Mouse (Mus musculus): ENCODE results near the gene Limk1. TPM values are rescaled to one million over a fixed set of nuclear protein-coding genes. Genes with fewer than 3 reads are reported as not detected.

Limk1 gene
- total RNA-seq, 4 experiments from 2014 or later: 3.8 to 5.1 (median 4.0) TPM

DNA sequence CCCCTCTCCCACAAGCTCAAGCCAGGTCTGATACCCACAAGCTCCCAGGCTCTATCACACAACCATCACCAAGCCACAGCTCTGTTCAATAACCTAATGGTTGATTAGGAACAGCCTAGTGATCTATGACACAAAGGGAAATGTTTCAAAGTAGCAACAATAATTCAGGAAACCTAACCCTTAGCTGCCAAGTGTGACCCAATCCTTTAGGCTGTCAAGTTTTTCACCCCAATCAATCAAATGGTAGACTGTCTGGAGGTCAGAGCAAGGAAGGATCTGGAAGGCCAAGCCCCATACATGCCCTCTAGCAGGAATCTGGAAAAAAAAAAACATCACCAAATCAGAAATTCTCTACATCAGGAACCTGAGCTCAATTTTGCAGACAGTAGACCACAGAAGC is 57.6 kb downstream of the Limk1 start:
- no peak for DNase-seq (ENCODE audit: low spot score)

DNA sequence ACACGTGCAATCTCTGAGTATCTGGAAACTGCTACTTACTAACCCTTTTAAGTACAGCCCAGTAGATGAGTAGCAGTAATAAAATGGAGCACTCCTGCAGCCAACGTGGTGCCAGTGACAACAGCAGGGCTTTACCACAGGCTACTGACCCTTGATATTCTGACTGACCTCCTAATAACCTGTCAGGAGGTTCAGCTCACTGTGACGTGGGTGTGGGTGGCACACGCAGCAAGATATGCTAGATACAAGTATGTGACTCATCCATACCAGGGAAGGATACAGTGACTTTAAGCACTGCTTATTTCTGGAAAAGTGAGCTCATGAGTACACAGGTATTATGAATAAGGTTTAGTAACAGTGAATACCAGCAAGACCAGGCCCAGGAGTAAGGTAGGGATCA is 58.9 kb downstream of the Limk1 start:
- DNase-seq (ENCODE audit: low spot score): no peak

DNA sequence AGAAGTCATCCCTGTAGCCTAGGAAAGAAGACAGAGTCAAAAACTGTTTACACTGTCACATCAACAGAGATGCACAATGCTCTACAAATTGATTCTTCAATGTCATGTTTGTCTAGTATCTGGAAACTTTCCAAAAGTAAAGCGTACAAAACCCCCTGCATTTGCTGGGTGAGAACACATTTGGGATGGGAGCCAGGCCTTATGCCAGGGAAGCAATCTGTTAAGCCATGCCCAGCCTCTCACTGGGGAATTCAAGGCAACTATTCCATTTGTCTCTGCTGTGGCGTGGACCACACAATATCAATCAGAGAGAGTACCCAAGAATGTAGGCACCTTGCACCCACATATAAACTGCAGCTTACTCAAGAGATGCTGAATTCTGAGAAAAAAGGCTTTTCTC is 66.3 kb downstream of the Limk1 start:
- no peak for DNase-seq (ENCODE audit: low spot score)

DNA sequence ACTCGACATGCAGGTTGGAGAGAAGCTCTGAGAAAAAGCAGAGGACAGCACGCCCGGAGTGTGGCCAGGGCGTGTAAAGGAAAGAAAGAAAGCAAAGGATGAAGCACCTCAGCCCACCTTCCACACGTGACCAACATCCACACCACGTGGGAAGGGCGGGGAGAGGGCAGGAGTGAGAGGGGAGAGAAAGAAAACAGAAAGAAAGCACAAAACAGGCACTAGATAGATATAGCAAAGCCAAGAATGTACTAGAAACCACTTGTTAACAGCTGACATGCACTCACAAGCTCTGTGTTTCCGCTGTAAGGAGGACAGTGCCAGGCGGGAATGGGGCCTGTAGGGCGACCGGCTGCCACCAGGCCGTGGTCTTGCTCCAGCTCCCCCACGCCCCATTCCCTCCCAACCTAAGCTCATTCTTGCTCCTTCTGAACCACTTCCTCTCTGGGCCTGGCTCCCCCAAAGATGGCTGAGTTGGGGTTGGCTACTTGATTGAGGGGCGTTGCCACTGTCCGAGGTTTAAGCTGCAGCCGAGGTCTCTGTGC is 67.2 kb downstream of the Limk1 start:
- DNase-seq (ENCODE audit: low spot score): no peak

DNA sequence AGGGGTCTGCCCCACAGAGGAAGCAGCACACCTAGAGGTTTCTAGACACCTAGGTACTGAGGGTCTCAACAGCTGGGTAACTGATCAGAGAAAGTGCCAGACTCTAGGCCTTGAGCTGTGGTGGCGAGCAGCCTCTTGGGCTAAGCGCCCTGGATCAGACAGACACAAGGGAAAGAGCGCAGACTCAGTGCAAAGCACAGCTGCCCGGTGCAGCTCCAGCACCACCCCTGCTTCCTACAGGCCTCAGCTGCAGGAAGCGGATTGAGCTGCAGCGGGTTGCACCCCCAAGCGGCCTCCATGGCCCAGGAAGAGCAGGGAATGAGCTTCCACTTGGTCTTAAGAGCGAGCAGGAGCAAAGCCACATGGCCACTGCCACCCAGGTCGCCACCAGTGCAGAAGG is 67.9 kb downstream of the Limk1 start:
- DNase-seq (ENCODE audit: low spot score): no peak

DNA sequence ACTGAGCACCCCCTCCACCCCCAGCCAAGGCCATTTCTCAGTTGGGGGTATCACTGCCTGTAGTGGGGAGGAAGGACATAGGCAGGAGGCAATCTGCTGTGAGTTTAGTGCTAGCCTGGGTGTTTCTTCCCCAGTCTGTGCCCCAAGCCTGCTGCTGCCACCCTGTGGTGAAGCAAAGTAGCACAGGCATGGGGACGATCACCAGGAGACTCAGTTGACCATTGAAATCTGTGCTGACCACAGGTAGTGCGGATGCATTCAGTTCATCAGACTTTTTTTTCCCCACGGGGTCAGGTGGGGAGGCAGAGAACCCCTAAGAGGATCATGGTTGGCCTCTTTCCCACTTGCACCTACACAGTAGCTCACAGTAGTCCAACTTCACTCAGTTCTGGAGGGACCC is 71.3 kb downstream of the Limk1 start:
- DNase-seq (ENCODE audit: low spot score): peak; percentile 65

DNA sequence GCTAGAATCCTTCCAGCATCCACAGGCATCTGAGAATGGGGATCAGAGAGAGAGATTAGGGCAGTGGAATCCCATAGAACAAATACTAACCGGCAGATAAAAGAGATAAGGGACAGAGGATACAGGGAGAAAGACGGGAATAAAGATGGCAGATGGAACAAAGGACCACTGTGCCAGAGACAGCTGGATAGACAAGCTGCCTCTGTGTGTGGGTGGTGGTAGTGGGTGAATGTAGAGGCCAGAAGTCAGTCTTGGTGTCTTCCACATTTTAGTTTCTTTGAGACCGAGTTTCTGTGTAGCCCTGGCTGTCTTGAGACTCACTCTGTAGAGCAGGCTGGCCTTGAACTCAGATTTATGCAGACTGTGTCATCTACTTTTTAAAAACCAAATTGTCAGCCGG is 72.6 kb downstream of the Limk1 start:
- no peak for DNase-seq (ENCODE audit: low spot score)

DNA sequence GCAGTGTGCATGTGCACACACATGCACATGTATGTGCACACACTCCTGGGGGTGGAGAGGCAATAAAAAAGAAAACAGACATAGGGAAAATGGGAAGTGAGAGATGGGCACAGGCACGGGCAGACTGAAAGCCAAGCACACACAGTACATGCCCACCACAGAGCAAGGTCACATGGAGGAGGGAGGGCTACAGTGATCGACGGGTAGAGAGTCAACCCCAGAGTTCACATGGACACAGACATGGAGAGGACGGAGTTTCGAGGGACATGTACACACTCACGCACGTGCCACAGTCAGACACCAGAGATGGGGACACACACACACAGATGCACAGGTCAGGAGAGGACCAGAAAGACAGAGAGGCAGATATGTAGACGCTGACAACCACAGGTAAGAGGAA is 73.0 kb downstream of the Limk1 start:
- DNase-seq (ENCODE audit: low spot score): no peak

DNA sequence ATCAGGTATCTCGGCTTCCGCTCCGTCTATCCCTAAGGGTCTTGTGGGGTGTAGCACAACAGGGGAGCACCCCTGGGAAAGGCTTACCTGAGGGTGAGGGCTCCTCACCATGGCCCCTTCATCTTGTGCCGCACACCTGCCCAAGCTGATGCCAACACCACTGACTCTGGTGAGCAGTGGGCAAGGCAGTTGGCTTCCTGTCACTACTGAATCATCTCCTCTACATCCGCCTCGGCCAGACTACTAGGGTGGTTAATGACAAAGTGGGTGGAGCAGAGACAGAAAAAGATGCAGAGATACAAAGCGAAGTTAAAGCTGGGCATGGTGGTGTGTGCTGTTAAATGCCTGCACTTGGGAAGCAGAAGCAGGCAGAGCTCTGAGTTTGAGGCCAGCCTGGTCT is 73.6 kb downstream of the Limk1 start, which contains the start of gene Lat2:
Gene Lat2, minus strand, starts transcription at position 224 of the 400 bp plus-strand sequence.
- no peak for DNase-seq (ENCODE audit: low spot score)

DNA sequence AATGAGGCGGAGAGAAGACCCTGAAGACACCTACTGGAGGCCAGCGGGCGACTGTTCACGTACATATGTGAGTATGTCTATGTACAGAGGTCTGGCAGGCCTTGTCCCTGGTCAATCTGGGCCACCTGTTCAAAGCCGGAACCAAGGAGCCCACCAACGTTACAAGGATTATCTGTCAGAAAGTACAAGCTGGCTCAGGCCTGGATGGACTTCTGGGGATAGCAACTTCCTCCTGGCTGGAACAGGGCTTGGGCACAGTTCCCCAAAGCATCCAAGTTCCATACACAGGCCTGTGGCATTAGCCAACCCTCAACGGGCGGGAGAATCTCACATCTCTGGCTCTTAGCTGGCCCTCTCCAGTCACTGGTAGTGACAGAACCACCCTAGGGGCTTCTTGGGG is 74.1 kb downstream of the Limk1 start:
- no peak for DNase-seq (ENCODE audit: low spot score)

DNA sequence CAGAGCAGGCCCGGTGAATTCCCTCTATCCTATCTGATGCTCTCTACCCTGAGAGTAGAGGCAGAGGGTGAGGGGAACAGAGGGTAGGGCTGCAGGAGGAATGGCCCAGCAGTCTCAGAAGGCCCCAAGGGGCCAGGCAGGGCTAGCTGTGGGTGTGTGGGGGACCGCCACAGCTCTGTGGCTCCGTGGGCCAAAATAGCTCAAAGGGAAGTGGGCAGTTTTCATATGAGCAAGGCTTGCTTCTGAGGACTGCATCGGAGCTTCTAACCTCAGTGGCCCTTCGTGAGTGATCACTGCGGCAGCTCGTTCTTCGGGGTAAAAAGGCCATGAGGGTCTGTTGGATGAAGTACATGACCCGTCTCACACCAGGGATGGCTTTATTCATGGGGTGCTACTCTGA is 74.7 kb downstream of the Limk1 start:
- DNase-seq (ENCODE audit: low spot score): no peak

DNA sequence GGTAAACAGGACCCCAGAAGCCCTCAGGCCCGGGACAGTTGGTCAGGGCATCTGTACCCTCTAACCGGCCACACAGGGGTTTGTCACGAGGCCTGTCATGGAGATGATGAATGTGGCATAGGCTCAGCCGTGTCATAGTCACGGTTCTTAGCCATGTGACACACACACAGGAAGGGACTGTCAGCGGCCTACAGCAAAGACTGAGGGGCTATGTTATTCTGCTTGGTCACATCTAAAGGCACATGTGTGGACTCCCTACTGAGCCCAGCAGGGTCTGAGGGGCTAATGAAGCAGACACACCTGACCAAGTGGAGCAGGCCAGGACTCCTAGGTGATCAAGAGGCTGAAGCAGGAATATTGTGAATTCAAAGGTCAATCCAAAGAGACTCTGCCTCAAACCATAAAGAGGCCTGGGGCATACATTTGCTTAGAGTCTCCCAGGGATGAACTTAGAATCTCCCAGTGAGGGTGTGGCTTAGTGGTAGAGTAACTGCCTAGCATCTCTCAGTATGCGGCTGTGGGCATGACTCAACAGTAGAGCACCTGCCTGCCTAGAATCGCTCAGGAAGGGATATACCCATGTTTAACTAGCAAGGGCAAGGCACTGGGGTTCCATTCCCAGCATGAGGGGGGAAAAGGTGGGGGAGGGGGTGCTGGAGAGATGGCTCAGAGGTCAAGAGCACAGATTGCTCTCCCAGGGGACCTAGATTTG is 76.4 kb downstream of the Limk1 start:
- no peak for DNase-seq (ENCODE audit: low spot score)

DNA sequence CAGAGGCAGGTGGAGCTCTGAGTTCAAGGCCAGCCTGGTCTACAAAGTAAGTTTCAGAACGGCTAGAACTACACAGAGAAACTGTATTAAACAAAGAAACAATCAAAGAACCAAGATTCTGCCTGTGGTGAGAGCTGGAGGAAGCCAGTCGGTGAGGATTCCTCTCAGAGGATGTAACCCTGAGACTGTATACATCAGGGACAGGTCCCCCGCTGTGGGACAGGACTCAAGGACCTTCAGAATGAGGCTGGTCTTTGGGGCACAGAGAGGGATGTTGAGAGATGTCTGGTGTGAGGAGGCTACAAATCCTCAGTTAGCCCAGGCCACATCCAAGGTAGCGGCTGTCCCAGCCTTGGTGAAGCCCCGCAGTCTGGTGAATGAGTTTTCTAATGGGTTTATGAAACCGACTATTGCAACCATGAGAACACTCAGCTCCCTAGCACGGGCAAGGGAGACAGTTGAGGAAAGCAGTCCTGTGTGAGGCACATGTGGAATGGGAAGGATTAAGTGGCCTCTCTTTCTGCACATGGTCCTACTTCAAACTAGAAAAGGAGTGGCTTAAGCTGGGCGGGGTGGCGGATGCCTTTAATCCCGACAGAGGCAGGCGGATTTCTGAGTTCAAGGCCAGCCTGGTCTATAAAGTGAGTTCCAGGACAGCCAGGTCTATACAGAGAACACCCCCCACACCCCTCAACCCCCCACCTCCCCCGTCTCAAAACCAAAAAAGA is 78.3 kb downstream of the Limk1 start:
- DNase-seq (ENCODE audit: low spot score): no peak

DNA sequence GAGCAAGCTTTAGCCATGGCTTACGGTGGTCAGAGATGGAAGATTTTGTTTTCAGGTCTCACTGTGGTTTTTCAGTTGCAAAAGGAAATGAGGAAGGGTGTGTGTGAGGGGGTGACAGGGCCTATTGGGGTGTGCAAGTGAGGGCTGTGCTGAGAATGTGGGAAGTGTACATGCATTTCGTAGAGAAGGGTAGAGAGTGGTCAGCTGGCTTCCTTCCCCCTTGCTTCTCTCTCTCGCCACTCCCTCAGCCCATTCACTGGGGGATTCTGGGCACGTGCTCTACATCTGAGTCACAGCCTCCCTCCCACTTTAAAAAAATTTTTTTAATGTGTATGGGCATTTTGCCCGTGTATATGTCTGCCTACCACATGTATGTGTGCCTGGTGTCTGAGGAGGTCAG is 81.3 kb downstream of the Limk1 start:
- DNase-seq (ENCODE audit: low spot score): no peak

DNA sequence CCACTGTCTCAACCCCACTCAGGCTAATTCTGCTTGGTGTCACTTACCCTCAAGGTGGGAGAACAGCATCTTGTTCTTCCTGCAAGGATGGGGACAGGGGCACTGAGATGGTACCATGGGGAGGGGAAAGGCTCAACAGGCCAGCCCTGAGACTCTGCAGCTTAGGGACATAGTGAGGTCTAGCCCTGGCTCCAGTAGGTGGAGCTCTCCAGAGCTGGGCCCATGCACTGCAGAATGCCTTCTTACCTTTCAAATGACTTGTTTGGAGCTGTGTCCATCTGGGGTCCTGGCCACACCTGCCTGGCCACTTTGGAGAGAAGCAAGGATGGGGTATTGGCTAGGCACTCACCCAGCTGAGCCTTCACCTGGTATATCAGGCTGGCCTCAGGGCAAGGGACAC is 82.1 kb downstream of the Limk1 start:
- no peak for DNase-seq (ENCODE audit: low spot score)

Other genes with a start within 250 kb of the Limk1 start
- 10 to 100 TPM; 20.9 to 28.3 (median 24.5) TPM for gene Gtf2ird1, start 231.9 kb downstream of the Limk1 start, total RNA-seq (2022)
- gene Clip2, start 136.2 kb downstream of the Limk1 start, total RNA-seq (2022): 1 to 10 TPM; 4.5 to 6.8 (median 5.4) TPM
- gene Syna, start 128.4 kb downstream of the Limk1 start, total RNA-seq (2022): not detected
- gene Rfc2, start 107.2 kb downstream of the Limk1 start, total RNA-seq (2022): 10 to 100 TPM; 21.6 to 26.0 (median 24.6) TPM
- 1 to 10 TPM in 3 of 4 experiments, under 1 TPM in 1; 0.44 to 2.4 (median 1.8) TPM for gene Lat2, start 73.6 kb downstream of the Limk1 start, total RNA-seq (2022)
- 100 to 1,000 TPM; 124 to 141 (median 129) TPM for gene Eif4h, start 49.1 kb downstream of the Limk1 start, total RNA-seq (2022)
- 10 to 100 TPM; 14.7 to 26.2 (median 17.6) TPM for gene Eln, start 58.7 kb upstream of the Limk1 start, total RNA-seq (2022)
- not detected for gene Tmem270, start 218.1 kb upstream of the Limk1 start, total RNA-seq (2022)
- not detected for gene Cldn13, start 226.9 kb upstream of the Limk1 start, total RNA-seq (2022)
- gene Mettl27, start 243.8 kb upstream of the Limk1 start, total RNA-seq (2022): 10 to 100 TPM in 1 of 4 experiments, 1 to 10 TPM in 3; 6.3 to 11.9 (median 7.9) TPM

Data from heart, adult 8-10 months (tissue).